Mouse (Mus musculus): ENCODE measurements around the gene Fah.

The Fah gene

GRCm38 (mm10) chr7:84606293-84606749, at the start of gene Fah:
Gene Fah, minus strand, starts transcription at chr7:84606722.
- DNase-seq (ENCODE audit: extremely low spot score, low read depth, low spot score), result no peak

GRCm38 (mm10) chr7:84652740-84653139, 46.2 kb upstream of the Fah start:
- no peak for DNase-seq (ENCODE audit: extremely low spot score, low read depth, low spot score)

- DNase-seq (ENCODE audit: extremely low spot score, low read depth, low spot score), result no peak
Observed at GRCm38 (mm10) chr7:84651987-84652321, 45.4 kb upstream of the Fah start.

GRCm38 (mm10) chr7:84651303-84651986, 44.9 kb upstream of the Fah start:
- no peak for DNase-seq (ENCODE audit: extremely low spot score, low read depth, low spot score)

GRCm38 (mm10) chr7:84649016-84649415, 42.5 kb upstream of the Fah start:
- no peak for DNase-seq (ENCODE audit: extremely low spot score, low read depth, low spot score)

- no peak for DNase-seq (ENCODE audit: extremely low spot score, low read depth, low spot score)
Observed at GRCm38 (mm10) chr7:84646256-84646655, 39.7 kb upstream of the Fah start.

GRCm38 (mm10) chr7:84643270-84643998, 36.9 kb upstream of the Fah start:
- no peak for DNase-seq (ENCODE audit: extremely low spot score, low read depth, low spot score)

GRCm38 (mm10) chr7:84642159-84642928, 35.8 kb upstream of the Fah start:
- DNase-seq (ENCODE audit: extremely low spot score, low read depth, low spot score), result no peak

- DNase-seq (ENCODE audit: extremely low spot score, low read depth, low spot score), result no peak
Observed at GRCm38 (mm10) chr7:84636939-84637338, 30.4 kb upstream of the Fah start.

GRCm38 (mm10) chr7:84631878-84632277, 25.4 kb upstream of the Fah start:
- DNase-seq (ENCODE audit: extremely low spot score, low read depth, low spot score), result no peak

- no peak for DNase-seq (ENCODE audit: extremely low spot score, low read depth, low spot score)
Observed at GRCm38 (mm10) chr7:84623718-84624117, 17.2 kb upstream of the Fah start.

GRCm38 (mm10) chr7:84620956-84621355, 14.4 kb upstream of the Fah start:
- DNase-seq (ENCODE audit: extremely low spot score, low read depth, low spot score), result no peak

- no peak for DNase-seq (ENCODE audit: extremely low spot score, low read depth, low spot score)
Observed at GRCm38 (mm10) chr7:84618951-84619350, 12.4 kb upstream of the Fah start.

- DNase-seq (ENCODE audit: extremely low spot score, low read depth, low spot score), result no peak
Observed at GRCm38 (mm10) chr7:84612445-84612844, 5.9 kb upstream of the Fah start.

- DNase-seq (ENCODE audit: extremely low spot score, low read depth, low spot score), result no peak
Observed at GRCm38 (mm10) chr7:84611609-84612008, 5.1 kb upstream of the Fah start.

- DNase-seq (ENCODE audit: extremely low spot score, low read depth, low spot score), result no peak
Observed at GRCm38 (mm10) chr7:84605704-84606292, 724 bp downstream of the Fah start.

GRCm38 (mm10) chr7:84605033-84605687, 1.4 kb downstream of the Fah start:
- no peak for DNase-seq (ENCODE audit: extremely low spot score, low read depth, low spot score)

GRCm38 (mm10) chr7:84604501-84604900, 2.0 kb downstream of the Fah start:
- DNase-seq (ENCODE audit: extremely low spot score, low read depth, low spot score), result no peak

- no peak for DNase-seq (ENCODE audit: extremely low spot score, low read depth, low spot score)
Observed at GRCm38 (mm10) chr7:84601331-84601730, 5.2 kb downstream of the Fah start.

- DNase-seq (ENCODE audit: extremely low spot score, low read depth, low spot score), result no peak
Observed at GRCm38 (mm10) chr7:84600631-84601030, 5.9 kb downstream of the Fah start.

GRCm38 (mm10) chr7:84596633-84597032, 9.9 kb downstream of the Fah start:
- DNase-seq (ENCODE audit: extremely low spot score, low read depth, low spot score), result no peak
